Mouse (Mus musculus) telencephalon, adult 2 months (tissue): ENCODE measurements around the gene Brd3.

Experiments
- DNase-seq: peaks from one replicate; pipeline ENCODE4 v3.0.0-alpha.2; 2011; ENCODE audit warnings: low read depth, low spot score

Gene Brd3

DNA sequence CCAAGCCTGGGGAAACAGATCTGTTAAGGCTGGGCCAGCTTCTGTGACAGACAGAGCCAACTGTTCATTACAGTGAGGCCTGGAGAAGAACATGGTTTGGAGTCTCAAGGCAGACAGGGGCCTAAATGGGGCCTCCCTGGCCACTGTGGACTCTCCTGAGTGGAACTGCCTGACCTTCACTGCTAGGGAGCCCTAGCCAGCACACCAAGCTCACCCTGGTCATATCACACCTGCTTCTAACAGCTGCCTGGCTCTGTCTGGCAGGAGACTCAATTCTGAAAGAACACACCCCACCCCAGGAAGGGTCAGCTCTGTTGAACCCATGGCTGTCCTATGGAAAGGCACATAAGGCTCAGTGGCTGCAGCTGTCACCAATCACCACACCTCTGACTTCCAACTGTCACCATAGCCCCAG is 36.3 kb downstream of the Brd3 start:
- DNase-seq = no peak

DNA sequence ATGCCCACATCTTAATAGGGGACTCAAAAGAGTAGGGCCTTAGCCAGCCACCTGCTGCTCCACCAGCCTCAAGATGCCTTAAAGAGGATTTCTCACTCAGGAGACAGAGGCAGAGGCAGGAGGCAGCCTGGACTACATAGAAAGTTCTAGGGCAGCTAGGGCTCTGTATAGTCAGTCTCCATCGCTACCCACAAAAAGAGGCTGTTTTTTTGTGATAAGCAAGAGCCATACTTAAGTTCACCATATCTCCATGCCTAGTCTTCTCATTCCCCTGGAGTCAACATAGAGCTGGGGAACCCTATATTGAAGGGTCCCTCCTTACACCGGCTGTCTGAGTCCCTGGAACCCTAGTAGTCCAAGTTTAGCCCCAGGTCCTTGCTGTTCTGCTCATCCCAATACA is 36.9 kb downstream of the Brd3 start:
- DNase-seq = no peak

GRCm38 (mm10) chr2:27469991-27470355 is 37.5 kb downstream of the Brd3 start:
- no peak for DNase-seq

DNA sequence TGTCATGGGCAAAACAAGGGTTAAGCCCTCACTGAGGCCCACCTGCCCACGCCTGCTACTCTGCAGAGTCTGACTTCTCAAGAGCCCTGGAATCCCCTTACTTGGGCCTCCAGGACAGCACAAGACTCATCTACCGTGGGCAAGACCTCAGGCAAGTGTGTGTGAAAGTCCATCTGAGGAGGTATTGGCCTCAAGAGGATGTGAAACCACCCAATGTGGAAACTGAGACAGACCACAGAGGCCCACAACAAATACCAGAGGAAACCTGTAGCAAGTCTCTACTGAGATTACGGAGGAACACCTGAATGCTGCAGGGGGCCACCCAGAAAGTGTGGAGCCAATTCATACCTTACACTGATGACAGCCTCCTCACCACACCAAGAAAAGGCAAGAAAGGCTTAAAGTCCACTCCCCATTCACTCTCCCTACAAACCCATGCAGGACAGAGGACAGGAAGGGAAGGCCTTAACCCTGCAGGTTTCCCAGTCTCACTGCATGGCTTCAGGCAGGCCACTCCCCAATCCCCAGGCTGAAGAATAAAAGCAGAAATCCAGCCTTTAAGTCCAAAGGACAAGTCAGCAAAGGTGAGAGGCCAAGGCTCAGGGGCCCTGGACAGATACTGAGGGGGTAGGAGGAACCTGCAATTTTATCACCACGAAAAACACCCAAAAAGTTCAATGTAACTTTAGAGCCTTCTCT is 38.0 kb downstream of the Brd3 start:
- no peak for DNase-seq

DNA sequence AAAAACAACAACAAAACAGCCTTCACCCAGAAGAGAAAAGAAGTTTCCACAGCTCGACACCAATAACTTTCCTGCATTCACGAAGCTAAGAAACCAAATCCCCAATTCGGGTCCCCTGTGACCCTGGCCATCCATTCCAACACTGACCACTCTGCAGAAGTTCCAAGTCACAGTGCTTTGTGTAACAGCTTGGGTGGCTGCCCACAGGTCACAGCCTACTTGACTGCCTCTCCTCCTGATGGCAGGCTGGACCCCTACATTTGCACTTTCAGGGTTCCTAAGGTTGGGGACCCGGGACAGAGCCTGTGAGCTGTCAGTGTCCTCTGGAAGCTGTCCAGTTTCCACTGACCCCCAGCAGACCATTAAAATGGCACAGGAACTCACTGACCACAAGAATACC is 44.6 kb downstream of the Brd3 start:
- no peak for DNase-seq

DNA sequence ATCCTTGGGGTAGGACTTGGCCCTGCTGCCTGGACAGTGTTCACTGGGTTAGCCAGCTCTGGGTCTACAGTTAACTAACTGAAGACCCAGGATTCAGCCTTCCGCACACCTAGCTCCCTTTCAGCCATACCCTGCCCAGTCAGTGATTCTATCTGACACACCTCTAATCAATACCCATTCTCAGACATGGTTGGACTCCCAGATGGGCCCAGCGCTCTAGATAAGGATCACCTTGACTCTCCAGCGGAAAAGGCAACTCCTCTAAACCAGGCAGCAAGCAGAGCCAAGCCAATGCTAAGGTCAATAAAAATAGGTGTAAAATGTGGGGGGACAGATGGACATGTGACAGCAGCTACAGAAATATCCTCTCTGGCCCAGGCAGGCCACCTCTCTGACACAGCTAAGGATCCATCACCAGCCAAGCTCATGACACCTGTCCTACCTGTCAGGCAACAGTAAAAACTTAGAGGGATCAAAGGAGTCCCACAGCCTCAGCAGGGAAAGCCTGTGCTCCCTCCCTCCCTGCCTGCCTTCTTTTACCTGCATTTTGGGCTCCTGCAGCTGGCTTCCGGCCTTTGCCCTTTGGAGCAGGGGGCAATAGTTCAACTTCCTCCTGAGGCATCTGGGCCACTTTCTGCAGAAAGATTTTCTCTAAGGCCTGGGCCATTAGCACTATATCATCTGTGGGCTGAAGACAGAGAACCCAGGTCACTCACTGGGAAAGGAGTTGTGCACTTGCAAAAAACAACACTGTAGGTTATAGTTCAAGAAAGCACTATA is 45.4 kb downstream of the Brd3 start:
- DNase-seq = no peak

GRCm38 (mm10) chr2:27460651-27461050 is 46.8 kb downstream of the Brd3 start:
- no peak for DNase-seq

- no peak for DNase-seq
These were observed 47.3 kb downstream of the Brd3 start for GRCm38 (mm10) chr2:27460163-27460562.

DNA sequence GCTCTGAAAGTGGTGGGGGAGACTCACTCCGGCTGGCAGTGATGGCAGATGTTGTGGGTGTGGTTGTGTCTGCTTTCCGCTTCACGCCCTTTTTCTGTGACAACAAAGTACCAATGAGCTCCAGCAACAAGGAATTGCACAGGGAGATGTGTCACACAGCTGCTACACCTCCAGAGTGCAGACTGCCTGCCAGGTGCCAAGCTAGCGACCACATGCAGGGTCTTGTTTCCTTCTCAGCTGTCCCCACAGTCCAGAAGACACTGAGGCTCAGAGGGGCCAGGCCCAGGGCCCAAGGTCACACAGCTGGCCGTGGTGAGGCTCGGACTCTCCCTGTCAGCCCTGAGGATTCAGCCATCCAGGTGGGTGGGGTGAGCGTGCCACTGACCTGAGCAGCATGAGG is 47.7 kb downstream of the Brd3 start:
- DNase-seq = no peak

GRCm38 (mm10) chr2:27450226-27450625 is 57.2 kb downstream of the Brd3 start:
- DNase-seq = no peak

- DNase-seq = no peak
These were observed 59.7 kb downstream of the Brd3 start for GRCm38 (mm10) chr2:27447782-27448181.

DNA sequence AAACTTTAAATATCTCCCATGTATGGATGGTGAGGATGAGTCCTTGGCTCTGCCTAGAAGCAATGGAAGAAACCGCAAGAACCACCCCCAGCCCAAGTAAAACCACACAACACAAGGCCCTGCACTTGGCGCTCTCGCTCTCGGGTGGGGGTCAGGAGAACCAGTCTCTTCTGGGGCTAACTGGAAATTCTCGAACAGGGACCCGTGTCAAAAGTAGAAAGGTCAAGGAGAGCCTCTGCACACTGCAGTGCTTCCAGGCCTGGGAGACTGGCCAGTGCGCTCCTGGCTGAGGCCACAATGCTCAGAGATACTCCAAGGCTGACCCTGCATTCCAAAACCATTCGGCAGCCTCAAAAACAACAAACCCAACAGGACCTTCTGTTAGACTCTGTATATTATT is 60.6 kb downstream of the Brd3 start:
- no peak for DNase-seq

- no peak for DNase-seq
These were observed 61.6 kb downstream of the Brd3 start for GRCm38 (mm10) chr2:27445910-27446309.

DNA sequence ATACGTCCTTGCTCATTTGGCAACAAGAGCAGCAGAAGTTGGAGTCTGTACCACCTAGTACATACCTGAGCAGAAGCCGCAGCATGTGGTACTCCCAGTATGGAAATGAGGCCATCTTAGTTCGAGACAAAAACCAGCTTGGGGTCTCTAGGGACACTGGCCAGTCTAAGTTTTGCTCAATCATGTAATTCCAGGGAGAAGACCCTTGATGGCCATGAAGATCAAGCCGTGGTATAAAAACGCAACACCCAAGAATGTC is 64.1 kb downstream of the Brd3 start:
- no peak for DNase-seq

- no peak for DNase-seq
These were observed 64.6 kb downstream of the Brd3 start for GRCm38 (mm10) chr2:27442708-27443449.

- peak; percentile 99 for DNase-seq
These were observed 65.4 kb downstream of the Brd3 start, which contains the start of gene Brd3os for GRCm38 (mm10) chr2:27441767-27442707. TSS of gene Brd3os (plus strand) at chr2:27442324.

- no peak for DNase-seq
These were observed 69.2 kb downstream of the Brd3 start for GRCm38 (mm10) chr2:27438281-27438680.

DNA sequence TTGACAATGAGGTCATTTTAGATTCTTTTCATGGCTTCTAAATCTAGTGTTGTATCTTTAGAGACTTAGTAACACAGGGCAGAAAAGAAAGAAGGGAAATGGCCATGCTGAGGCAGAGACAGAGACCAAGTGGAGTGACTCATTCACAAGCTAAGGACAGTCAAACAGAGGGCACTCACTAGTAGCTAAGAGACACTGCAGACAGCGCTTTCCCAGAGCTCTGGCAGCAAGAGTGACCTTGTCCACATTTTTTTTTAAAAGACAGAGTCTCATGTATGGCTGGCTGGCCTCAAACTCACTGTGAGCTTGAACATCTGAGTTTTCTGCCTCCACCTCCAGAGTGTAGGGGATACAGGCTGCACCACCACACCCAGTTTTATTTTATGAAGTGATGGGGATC is 69.6 kb downstream of the Brd3 start:
- no peak for DNase-seq

- no peak for DNase-seq
These were observed 74.9 kb downstream of the Brd3 start for GRCm38 (mm10) chr2:27432599-27432998.

DNA sequence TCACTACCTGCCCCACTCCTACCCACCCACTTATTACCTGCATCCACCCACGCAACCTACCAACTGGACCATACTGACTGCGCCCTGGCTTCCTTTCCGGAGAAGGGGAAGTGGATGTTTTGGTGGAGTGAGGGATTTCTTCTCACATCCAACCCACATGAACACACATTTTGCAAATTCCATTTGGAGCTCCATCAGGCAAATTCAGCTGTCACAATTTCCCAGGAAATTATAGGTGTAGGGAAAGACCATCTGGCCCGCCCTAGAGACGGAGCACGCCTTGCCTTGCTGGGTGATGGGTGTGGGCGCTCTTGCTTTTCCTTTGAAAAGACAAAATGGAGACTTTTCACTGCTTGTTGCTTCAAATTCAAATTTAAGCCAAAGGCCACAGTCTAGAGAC is 76.8 kb downstream of the Brd3 start:
- DNase-seq = peak; percentile 86

- DNase-seq = peak; percentile 43
These were observed 79.4 kb downstream of the Brd3 start for GRCm38 (mm10) chr2:27428071-27428470.
